Mouse (Mus musculus) layer of hippocampus, postnatal 10 days (tissue): ENCODE results near the gene Cadps. TPM values are rescaled to one million over a fixed set of nuclear protein-coding genes. Genes with fewer than 3 reads are reported as not detected.
A peak's percentile ranks its signal among the peaks of the same experiment; 100 is the strongest.
"Not testable (repeated sequence)": the region's sequence is repeated elsewhere in the genome, so short reads cannot be mapped to it uniquely, and the experiment has no call there.

Source experiments
- DNase-seq, 2 experiments: peaks; one replicate each; pipeline ENCODE4 v3.0.0; 2021; ENCODE audit warnings: low spot score in 2 of 2
- total RNA-seq, 2 experiments: library from RNA; stranded (reverse); gene quantifications; 2 replicates each; pipeline ENCODE4 v1.2.3; 2021

Gene Cadps
- total RNA-seq, 2 experiments from 2014 or later, result 239 to 248 TPM

GRCm38 (mm10) chr14:12592472-12593075, 230.3 kb downstream of the Cadps start:
- DNase-seq, result peak; percentile 19 to 32

GRCm38 (mm10) chr14:12591829-12592228, 231.1 kb downstream of the Cadps start:
- DNase-seq, result no peak

DNA sequence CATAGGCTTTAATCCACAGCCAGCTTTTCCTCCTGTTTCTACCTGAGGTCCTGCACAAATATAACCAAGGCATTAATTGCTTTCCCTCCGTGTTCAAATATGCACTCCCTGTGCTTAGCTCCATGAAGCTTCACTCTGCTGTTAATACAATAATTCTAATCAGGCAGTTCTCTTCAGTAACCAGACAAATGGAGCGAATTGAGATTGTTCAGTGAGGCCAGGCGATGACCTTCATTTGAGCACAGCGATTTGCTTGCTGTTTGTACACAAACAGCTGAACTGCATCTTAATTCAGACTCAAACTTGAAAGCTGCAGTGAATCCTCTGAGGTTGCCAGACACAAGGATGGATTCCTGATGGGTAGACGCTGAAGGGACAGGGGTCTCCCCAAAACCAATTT, 239.3 kb downstream of the Cadps start:
- DNase-seq, result no peak

DNA sequence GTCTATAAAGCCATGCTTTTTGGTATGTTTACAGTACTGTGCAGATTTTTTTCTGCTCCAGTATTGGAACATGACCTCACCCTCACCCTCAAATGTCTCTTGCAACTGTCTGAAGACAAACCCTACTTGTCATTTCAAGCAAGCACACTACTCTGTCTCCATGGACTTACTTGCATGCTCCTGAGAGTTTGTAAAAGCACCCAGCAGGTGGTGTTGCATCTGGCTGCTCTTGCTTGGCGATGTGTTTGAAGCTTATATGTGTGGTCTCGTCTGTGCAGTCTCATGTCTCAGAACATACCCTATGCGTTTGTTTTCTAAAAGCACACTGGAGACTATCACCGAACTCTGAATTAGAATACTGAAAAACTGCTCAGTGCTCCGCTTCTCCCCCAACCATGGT, 241.2 kb downstream of the Cadps start:
- DNase-seq, result no peak

- no peak for DNase-seq
Measured at GRCm38 (mm10) chr14:12580786-12581185, 242.1 kb downstream of the Cadps start.

GRCm38 (mm10) chr14:12578156-12578555, 244.7 kb downstream of the Cadps start:
- no peak for DNase-seq

GRCm38 (mm10) chr14:12577475-12578140, 245.3 kb downstream of the Cadps start:
- DNase-seq, result no peak

GRCm38 (mm10) chr14:12575105-12575504, 247.8 kb downstream of the Cadps start:
- peak; percentile 58 to 64 for DNase-seq

DNA sequence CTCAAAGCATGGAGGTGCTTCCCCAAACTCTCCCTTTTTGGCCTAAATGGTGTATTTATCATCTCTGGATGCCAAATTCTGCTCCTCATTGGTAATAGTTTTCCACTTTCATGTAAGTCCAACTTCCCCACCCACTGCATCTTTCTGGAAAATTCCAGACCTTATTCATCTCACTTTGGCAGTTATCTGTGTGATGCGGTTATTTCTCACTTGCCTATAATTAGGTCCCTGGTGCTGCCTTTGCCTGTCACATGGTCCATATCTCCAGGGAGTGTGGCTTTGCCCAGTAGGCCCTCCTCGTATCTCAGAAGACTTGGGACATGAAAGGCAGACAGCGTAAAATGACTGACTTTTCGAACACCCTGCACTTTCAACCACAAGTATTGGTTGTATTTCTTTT, 248.5 kb downstream of the Cadps start:
- no peak for DNase-seq

- not testable (repeated sequence) for DNase-seq
Measured at GRCm38 (mm10) chr14:12561730-12562129, 261.1 kb downstream of the Cadps start.

- no peak for DNase-seq
Measured at GRCm38 (mm10) chr14:12560233-12560577, 262.7 kb downstream of the Cadps start.

DNA sequence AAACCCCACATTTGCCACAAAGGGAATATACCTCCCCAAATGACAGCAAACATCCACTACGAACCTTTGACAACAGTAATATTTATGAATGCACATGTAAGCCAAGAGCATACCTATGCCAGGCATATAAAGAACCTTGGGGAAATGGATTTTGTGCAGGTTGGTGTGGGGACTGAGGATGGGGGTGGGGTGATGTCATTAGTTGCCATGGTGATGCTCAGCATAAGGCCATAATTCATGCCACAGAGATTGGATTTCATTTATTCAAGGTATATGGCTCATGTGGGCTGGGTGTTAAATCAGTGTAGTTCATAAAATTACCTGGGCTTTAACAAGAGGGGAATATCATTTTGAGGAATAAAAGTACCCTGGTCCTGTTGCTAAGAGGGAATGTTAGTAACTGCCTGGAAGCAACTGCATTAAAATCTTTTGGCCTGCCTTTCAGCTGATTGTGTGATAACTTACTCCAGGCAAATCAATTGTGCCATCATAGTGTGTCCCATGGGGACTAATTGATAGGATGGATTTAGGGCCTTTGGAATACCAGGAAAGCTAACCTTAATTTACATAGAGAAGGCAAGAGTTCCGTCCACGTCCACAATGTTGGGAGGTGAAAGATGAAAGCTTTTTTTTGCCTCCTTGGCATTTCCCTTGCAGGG, 263.2 kb downstream of the Cadps start:
- no peak for DNase-seq

DNA sequence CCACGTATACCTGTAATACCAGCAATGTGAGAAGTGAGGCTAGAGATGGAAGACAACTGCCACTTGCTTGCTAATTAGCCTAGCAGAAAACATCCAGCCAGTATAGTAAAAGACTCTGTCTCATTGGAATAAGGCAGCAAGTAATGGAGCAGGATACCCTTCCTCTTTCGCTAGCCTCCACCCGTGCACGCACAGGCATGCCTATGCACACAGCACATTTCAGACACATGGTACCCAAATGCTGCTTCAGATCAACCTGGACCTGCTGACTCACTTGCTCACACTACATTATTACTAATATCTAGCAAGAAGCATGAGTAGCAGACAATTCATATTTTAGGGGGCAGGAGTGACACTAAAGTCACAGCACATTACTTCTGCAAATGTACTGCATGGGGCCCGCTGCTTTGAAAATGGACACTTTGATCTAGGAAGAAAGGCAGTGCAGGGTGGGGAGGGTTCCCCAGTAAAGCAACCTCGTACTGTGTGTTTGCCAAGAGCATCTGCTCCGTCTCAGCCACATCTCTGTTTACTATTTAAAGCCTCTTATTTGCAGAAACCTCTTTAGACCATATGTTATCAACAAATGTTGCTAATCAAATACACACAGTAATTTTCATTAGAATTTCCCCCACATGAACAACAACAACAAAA, 263.8 kb downstream of the Cadps start:
- DNase-seq, result no peak

- DNase-seq, result no peak
Measured at GRCm38 (mm10) chr14:12554486-12554885, 268.4 kb downstream of the Cadps start.

- DNase-seq, result no peak
Measured at GRCm38 (mm10) chr14:12551353-12551752, 271.5 kb downstream of the Cadps start.

- DNase-seq, result no peak
Measured at GRCm38 (mm10) chr14:12550931-12551330, 271.9 kb downstream of the Cadps start.

DNA sequence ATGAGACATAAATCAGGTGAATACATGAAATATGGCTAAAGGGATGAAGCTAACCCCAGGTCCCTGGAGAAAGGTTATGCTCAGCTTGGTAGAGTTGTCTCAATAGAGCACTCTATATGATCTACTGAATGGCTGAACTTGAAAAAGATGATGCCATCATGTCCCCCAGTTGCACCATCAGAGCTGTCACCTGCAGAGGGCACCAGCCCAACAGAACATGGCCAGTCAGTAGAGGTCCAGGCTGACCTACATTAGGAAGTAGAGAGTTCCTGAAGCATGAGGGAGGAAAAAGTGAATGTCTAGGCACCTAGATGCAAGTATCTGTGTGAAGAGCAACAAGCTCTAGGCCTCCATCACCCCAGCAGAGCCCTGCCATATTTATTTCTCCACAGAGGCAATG, 273.6 kb downstream of the Cadps start:
- no peak for DNase-seq

GRCm38 (mm10) chr14:12547496-12547895, 275.4 kb downstream of the Cadps start:
- DNase-seq, result no peak

DNA sequence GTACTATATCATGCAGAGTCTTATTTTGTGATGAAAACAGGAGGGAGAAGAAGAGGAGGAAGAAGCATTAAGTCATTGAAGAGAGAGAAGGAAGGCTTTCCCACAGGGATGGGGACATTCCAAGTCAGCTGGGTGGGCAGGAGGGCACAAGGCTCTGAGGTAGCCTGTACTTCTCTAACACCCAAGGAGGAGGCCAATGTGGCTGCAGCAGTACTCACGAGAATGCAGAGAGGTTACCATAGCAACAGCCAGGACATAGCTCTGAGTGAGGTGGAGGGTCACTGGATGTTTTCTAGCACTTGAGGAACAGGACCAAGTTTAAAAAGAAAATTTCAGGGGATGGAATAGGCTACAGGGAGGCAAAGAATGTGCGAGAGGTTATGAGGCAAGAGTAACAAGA, 281.1 kb downstream of the Cadps start:
- DNase-seq, result no peak

GRCm38 (mm10) chr14:12539071-12539470, 283.8 kb downstream of the Cadps start:
- no peak for DNase-seq

DNA sequence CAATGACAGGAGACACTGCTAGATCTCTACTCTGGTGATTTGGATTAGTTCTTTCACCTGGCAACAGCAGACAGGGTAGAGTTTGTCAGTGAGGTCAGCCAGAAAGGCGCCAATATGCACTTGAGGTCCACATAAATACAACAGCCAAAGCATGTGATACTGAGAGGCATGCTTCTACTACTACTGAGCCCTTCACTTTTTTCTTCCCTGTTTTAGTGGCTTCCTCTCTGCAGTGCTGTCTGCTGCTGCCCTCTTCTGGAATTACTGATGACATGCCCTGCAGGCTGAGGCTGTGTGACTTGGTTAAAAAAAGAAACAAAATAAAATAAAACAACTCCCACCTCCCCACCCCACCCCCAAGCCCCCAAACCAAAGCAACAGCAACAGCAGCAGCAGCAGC, 291.8 kb downstream of the Cadps start:
- peak; percentile 54 to 60 for DNase-seq

DNA sequence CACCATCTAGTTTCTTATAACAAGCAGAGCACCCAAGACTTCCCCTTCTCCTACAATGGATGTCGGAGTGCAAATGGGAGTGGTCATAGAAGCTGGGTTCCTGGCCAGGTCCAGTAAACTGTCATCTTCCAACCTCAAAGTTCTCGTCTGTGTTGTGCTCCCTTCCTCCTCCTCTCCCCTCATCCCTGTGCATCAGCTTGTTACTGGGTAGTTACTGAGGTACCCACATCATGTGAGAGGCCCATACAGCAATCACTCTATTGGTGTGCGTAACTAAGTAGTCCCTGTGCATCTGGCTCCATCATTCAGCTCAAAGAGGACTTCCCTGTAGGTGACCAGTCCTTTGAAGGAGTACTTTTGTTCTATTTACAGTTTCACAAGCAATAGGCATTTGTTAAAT, 292.3 kb downstream of the Cadps start:
- no peak for DNase-seq
